Mouse (Mus musculus) E14TG2a.4 (cell line): ENCODE results near the gene Arhgef3.

ENCODE experiments used
- CTCF ChIP-seq: conservative IDR thresholded peaks from 2 replicates; pipeline ENCODE4 v1.5.1; 2014; ENCODE audit warnings: low read length
- NANOG ChIP-seq: IDR thresholded peaks from 2 replicates; pipeline ENCODE4 v1.6.1; 2014; ENCODE audit warnings: borderline replicate concordance, low read length, mixed read lengths
- POU5F1 ChIP-seq: IDR thresholded peaks from 2 replicates; pipeline ENCODE4 v1.6.1; 2014; ENCODE audit warnings: low read length, borderline replicate concordance

DNA sequence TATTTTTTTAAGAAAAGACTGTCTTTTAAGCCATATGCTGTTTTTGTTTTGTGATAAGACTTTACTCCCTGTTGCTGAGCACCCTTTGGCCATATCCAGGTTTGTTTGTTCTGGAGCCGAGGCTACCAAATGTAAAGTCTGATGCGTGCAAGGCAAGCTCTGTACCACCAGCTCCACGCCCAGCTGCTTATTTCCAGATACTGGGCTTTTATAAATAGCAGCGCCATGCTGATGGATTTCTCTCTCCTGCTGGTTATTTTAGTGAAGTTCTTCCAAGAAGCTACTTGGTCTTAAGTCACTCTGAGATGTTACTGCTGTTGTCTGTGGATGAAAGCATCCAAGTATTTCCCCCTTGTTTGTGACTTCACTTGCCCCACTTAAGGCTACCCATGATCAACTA lies 254.8 kb downstream of the Arhgef3 start:
- no peak for TF ChIP-seq CTCF
- no peak for TF ChIP-seq NANOG
- no peak for TF ChIP-seq POU5F1
